In genomic region chr7:4149209-4150054, GRCm38 (mm10) we compare ENCODE assay signal across 8 mouse cellular contexts. TPM values are rescaled to one million over a fixed set of nuclear protein-coding genes. Genes with fewer than 3 reads are reported as not detected.
A peak's percentile ranks its signal among the peaks of the same experiment; 100 is the strongest.
DNase-seq lines count a peak whose midpoint lies in the region; ATAC-seq and TF ChIP-seq lines count a peak whose summit lies in the region.

No protein-coding gene starts in this region.

- H3K36me3 ChIP-seq in ES-Bruce4 (ENCODE audit: control insufficient read depth, insufficient read depth, low read length, poor library complexity, severe bottlenecking) = peaks cover 24% of the 10 kb centered on the region
- peaks cover 41% of the 10 kb centered on the region for H3K36me3 ChIP-seq in forebrain, embryonic 13.5 days (ENCODE audit: poor library complexity, severe bottlenecking)
- peaks cover 38% of the 10 kb centered on the region for H3K36me3 ChIP-seq in neural tube, embryonic 15.5 days

- no peaks in the 10 kb centered on the region for H3K9me3 ChIP-seq in ES-Bruce4 (replicated peaks; ENCODE audit: control insufficient read depth, insufficient read depth, low read length, poor library complexity, severe bottlenecking)
- no peaks in the 10 kb centered on the region for H3K9me3 ChIP-seq in forebrain, embryonic 13.5 days (replicated peaks)
- no peaks in the 10 kb centered on the region for H3K9me3 ChIP-seq in neural tube, embryonic 15.5 days (replicated peaks)

- no peak for TF ChIP-seq POLR2A in ES-Bruce4 (IDR thresholded peaks at IDR 0.05; ENCODE audit: insufficient read depth, low read length)
- peak; percentile 82; the same call in 1 of the 2 replicates for TF ChIP-seq POLR2A in lung, adult 2 months (IDR thresholded peaks at IDR 0.05; ENCODE audit: borderline replicate concordance, extremely low read depth, low read depth, low read length)

- no peak for TF ChIP-seq EP300 in ES-Bruce4 (IDR thresholded peaks at IDR 0.05; ENCODE audit: insufficient read depth, low read depth, low read length)

- DNase-seq in heart, postnatal 14 days = peak; percentile 84 to 87
- peak; percentile 85 to 89 for DNase-seq in layer of hippocampus, adult 18-20 months (ENCODE audit: low spot score in 2 of 2)
- peak; percentile 88 for DNase-seq in lung, adult 2 months
- peak; percentile 71 for DNase-seq in testis, postnatal 14 days (ENCODE audit: low spot score)

- intact Hi-C loops in heart, postnatal 14 days (cut with DNase I) = loop anchor here (2.0 to 10.0 kb wide), 3 partner anchors 13 to 935 kb away; partner anchors contain the start of genes Epn1 and Leng1

- peak overlapping the region; percentile 50 for H3K9ac ChIP-seq in ES-Bruce4 (ENCODE audit: low read depth, poor library complexity, severe bottlenecking)
- peak overlapping the region; percentile 80 for H3K9ac ChIP-seq in forebrain, embryonic 13.5 days
- H3K9ac ChIP-seq in neural tube, embryonic 15.5 days (replicated peaks) = peak overlapping the region; percentile 81

- peak overlapping the region; percentile 75 for H3K4me2 ChIP-seq in forebrain, embryonic 13.5 days
- H3K4me2 ChIP-seq in neural tube, embryonic 15.5 days = peak overlapping the region; percentile 85

- H3K27me3 ChIP-seq in ES-Bruce4 (ENCODE audit: control insufficient read depth, insufficient read depth, low read length, poor library complexity, severe bottlenecking) = no peaks in the 10 kb centered on the region
- H3K27me3 ChIP-seq in forebrain, embryonic 13.5 days = peaks cover 34% of the 10 kb centered on the region
- H3K27me3 ChIP-seq in neural tube, embryonic 15.5 days (replicated peaks) = peaks cover 23% of the 10 kb centered on the region

- H3K4me3 ChIP-seq in ES-Bruce4 (ENCODE audit: low read depth, low read length) = peak overlapping the region; percentile 87
- H3K4me3 ChIP-seq in forebrain, embryonic 13.5 days = peak overlapping the region; percentile 66
- H3K4me3 ChIP-seq in lung, adult 2 months (replicated peaks; ENCODE audit: extremely low read depth, low read depth, low read length) = peak overlapping the region; percentile 90
- peak overlapping the region; percentile 69 for H3K4me3 ChIP-seq in neural tube, embryonic 15.5 days (replicated peaks)

- WGBS in forebrain, embryonic 13.5 days = under 1% methylated on average over 64 of the region's 64 CpGs
- WGBS in lung, adult 2 months = under 1% methylated on average over 64 of the region's 64 CpGs
- under 1% methylated on average over 64 of the region's 64 CpGs for WGBS in neural tube, embryonic 15.5 days

- TF ChIP-seq CTCF in ES-Bruce4 (IDR thresholded peaks at IDR 0.05; ENCODE audit: low read depth, low read length) = no peak
- TF ChIP-seq CTCF in lung, adult 2 months (IDR thresholded peaks at IDR 0.05; ENCODE audit: insufficient read depth, low read length) = no peak

- H3K4me1 ChIP-seq in ES-Bruce4 (ENCODE audit: control insufficient read depth, insufficient read depth, low read length) = no peaks in the 10 kb centered on the region
- H3K4me1 ChIP-seq in forebrain, embryonic 13.5 days = peaks cover 31% of the 10 kb centered on the region
- H3K4me1 ChIP-seq in lung, adult 2 months (ENCODE audit: control insufficient read depth, insufficient read depth, low read length) = peaks cover 9% of the 10 kb centered on the region
- H3K4me1 ChIP-seq in neural tube, embryonic 15.5 days = peaks cover 37% of the 10 kb centered on the region

- peak; percentile 60 for ATAC-seq in cerebellum, adult (ENCODE audit: insufficient number of reproducible peaks, low FRiP score, low TSS enrichment)
- peak; percentile 76 for ATAC-seq in forebrain, embryonic 13.5 days
- peak; percentile 82 for ATAC-seq in neural tube, embryonic 15.5 days (ENCODE audit: low FRiP score)

- H3K27ac ChIP-seq in ES-Bruce4 (ENCODE audit: insufficient read depth, low read length) = peak overlapping the region; percentile 81
- peak overlapping the region; percentile 84 for H3K27ac ChIP-seq in forebrain, embryonic 13.5 days
- H3K27ac ChIP-seq in neural tube, embryonic 15.5 days (replicated peaks) = peak overlapping the region; percentile 93

RNA-seq across cellular contexts. Expression of gene Leng9, which starts 0.7 kb away (rescaled TPM):
- polyA plus RNA-seq in ES-Bruce4 (2011; ENCODE audit: insufficient read depth, insufficient read length, low read depth, missing spikeins) = 0.53 and 0.73 TPM in 2 replicates
- polyA plus RNA-seq in forebrain, embryonic 13.5 days (2015; fragmentation: Nextera tagmentation; extraction: Ambion mirVana) = 3.5 and 3.9 TPM in 2 replicates
- total RNA-seq in heart, postnatal 14 days (2021) = 1 to 10 TPM; 2.7 to 3.4 TPM
- 1 to 10 TPM; 5.1 to 5.9 TPM for total RNA-seq in layer of hippocampus, adult 18-20 months (2021)
- 8.6 and 10.2 TPM in 2 replicates for polyA plus RNA-seq in lung, adult 2 months (2012; rRNA removed)
- polyA plus RNA-seq in neural tube, embryonic 15.5 days (2015; fragmentation: Nextera tagmentation; extraction: Ambion mirVana) = 6.6 TPM in 2 replicates

RNA-seq across cellular contexts. Expression of gene Leng8, which starts 12.6 kb away (rescaled TPM):
- polyA plus RNA-seq in ES-Bruce4 (2011; ENCODE audit: insufficient read depth, insufficient read length, low read depth, missing spikeins) = 96.3 and 98.5 TPM in 2 replicates
- 61.3 and 71.1 TPM in 2 replicates for polyA plus RNA-seq in forebrain, embryonic 13.5 days (2015; fragmentation: Nextera tagmentation; extraction: Ambion mirVana)
- total RNA-seq in heart, postnatal 14 days (2021) = 10 to 100 TPM; 47.6 to 64.6 TPM
- 100 to 1,000 TPM; 139 to 159 TPM for total RNA-seq in layer of hippocampus, adult 18-20 months (2021)
- polyA plus RNA-seq in lung, adult 2 months (2012; rRNA removed) = 648 and 958 TPM in 2 replicates
- 71.3 and 77.4 TPM in 2 replicates for polyA plus RNA-seq in neural tube, embryonic 15.5 days (2015; fragmentation: Nextera tagmentation; extraction: Ambion mirVana)

RNA-seq across cellular contexts. Expression of gene Cdc42ep5, which starts 15.2 kb away (rescaled TPM):
- 28.1 and 33.8 TPM in 2 replicates for polyA plus RNA-seq in ES-Bruce4 (2011; ENCODE audit: insufficient read depth, insufficient read length, low read depth, missing spikeins)
- polyA plus RNA-seq in forebrain, embryonic 13.5 days (2015; fragmentation: Nextera tagmentation; extraction: Ambion mirVana) = 5.1 and 5.2 TPM in 2 replicates
- 10 to 100 TPM in 1 of 2 experiments, 1 to 10 TPM in 1; 9.0 to 10.2 TPM for total RNA-seq in heart, postnatal 14 days (2021)
- 1 to 10 TPM; 1.3 to 1.9 TPM for total RNA-seq in layer of hippocampus, adult 18-20 months (2021)
- polyA plus RNA-seq in lung, adult 2 months (2012; rRNA removed) = 46.9 and 51.8 TPM in 2 replicates
- 7.9 and 15.5 TPM in 2 replicates for polyA plus RNA-seq in neural tube, embryonic 15.5 days (2015; fragmentation: Nextera tagmentation; extraction: Ambion mirVana)

RNA-seq across cellular contexts. Expression of gene Ttyh1, which starts 30.2 kb away (rescaled TPM):
- 22.1 and 25.0 TPM in 2 replicates for polyA plus RNA-seq in ES-Bruce4 (2011; ENCODE audit: insufficient read depth, insufficient read length, low read depth, missing spikeins)
- 121 and 149 TPM in 2 replicates for polyA plus RNA-seq in forebrain, embryonic 13.5 days (2015; fragmentation: Nextera tagmentation; extraction: Ambion mirVana)
- total RNA-seq in heart, postnatal 14 days (2021) = 1 to 10 TPM; 1.9 to 2.0 TPM
- total RNA-seq in layer of hippocampus, adult 18-20 months (2021) = 100 to 1,000 TPM; 572 to 597 TPM
- polyA plus RNA-seq in lung, adult 2 months (2012; rRNA removed) = 2.6 and 3.0 TPM in 2 replicates
- polyA plus RNA-seq in neural tube, embryonic 15.5 days (2015; fragmentation: Nextera tagmentation; extraction: Ambion mirVana) = 127 and 155 TPM in 2 replicates

Comparison
In these comparisons a context has a peak if more than half of its experiments do, and no peak if none do; other contexts are left out.
1. Peak in every context shown above with its lines: DNase-seq, ATAC-seq, H3K4me3 ChIP-seq and H3K27ac ChIP-seq.